Mouse (Mus musculus) bone marrow macrophage, adult 2 months (primary cell): ENCODE data around the gene Depdc5.

Experiments used
- CTCF ChIP-seq: IDR thresholded peaks from 2 replicates; pipeline ENCODE4 v1.5.1; 2012; ENCODE audit warnings: low read depth, mild to moderate bottlenecking, low read length, moderate library complexity
- POLR2A ChIP-seq: IDR thresholded peaks from 2 replicates; pipeline ENCODE4 v1.6.1; 2012; ENCODE audit warnings: mild to moderate bottlenecking, low read depth, low read length, borderline replicate concordance

- no peak for TF ChIP-seq CTCF
- TF ChIP-seq POLR2A, result no peak
Observed at GRCm38 (mm10) chr5:32862469-32863132, 900 bp upstream of the Depdc5 start.
